Mouse (Mus musculus): ENCODE measurements at regions not wholly inside any gene's neighbourhood (a gene's known extent, or its start where the extent isn't known, plus 50 kb on each side); places are given as distances from the start of the nearest gene placed in this dataset.
A peak's percentile ranks its signal among the peaks of the same experiment; 100 is the strongest.

- no peak for DNase-seq (ENCODE audit: low spot score)
- no peaks in the 10 kb centered on the region for H3K9me3 ChIP-seq (replicated peaks)
- WGBS: 94% methylated on average over 12 of the region's 12 CpGs
- peaks cover 20% of the 10 kb centered on the region for H3K27me3 ChIP-seq (ENCODE audit: low read depth, poor library complexity, severe bottlenecking)
- no peaks in the 10 kb centered on the region for H3K36me3 ChIP-seq
- H3K4me3 ChIP-seq: no peak overlapping the region
- no peak overlapping the region for H3K27ac ChIP-seq
- peaks cover 28% of the 10 kb centered on the region for H3K4me1 ChIP-seq
Observed at GRCm38 (mm10) chr10:117433547-117434292, 53.9 kb upstream of the Cpsf6 start.

- H3K27me3 ChIP-seq (ENCODE audit: low read depth, poor library complexity, severe bottlenecking): peaks cover 20% of the 10 kb centered on the region
- no peak overlapping the region for H3K27ac ChIP-seq
- peak overlapping the region; percentile 33; the same call in 1 of the 2 replicates for H3K4me3 ChIP-seq
- H3K36me3 ChIP-seq: no peaks in the 10 kb centered on the region
- H3K9me3 ChIP-seq (replicated peaks): no peaks in the 10 kb centered on the region
- WGBS: 93% methylated on average over 7 of the region's 7 CpGs
- peaks cover 28% of the 10 kb centered on the region for H3K4me1 ChIP-seq
- DNase-seq (ENCODE audit: low spot score): no peak
Observed at GRCm38 (mm10) chr10:117432871-117433546, 53.2 kb upstream of the Cpsf6 start.

GRCm38 (mm10) chr10:117432415-117432814, 52.6 kb upstream of the Cpsf6 start:
- Histone ChIP-seq H3K27ac (no peak overlapping the region), H3K36me3 (no peaks in the 10 kb centered on the region), H3K9me3 (replicated peaks) (no peaks in the 10 kb centered on the region), H3K27me3 (ENCODE audit: low read depth, poor library complexity, severe bottlenecking) (peaks cover 20% of the 10 kb centered on the region), H3K4me3 (peak overlapping the region; percentile 33), H3K4me1 (peaks cover 28% of the 10 kb centered on the region)
- peak; percentile 91 for DNase-seq (ENCODE audit: low spot score)
- WGBS: 13% methylated on average over 21 of the region's 21 CpGs

- WGBS: 80% methylated on average over 12 of the region's 12 CpGs
- H3K4me3 ChIP-seq: no peak overlapping the region
- peaks cover 20% of the 10 kb centered on the region for H3K27me3 ChIP-seq (ENCODE audit: low read depth, poor library complexity, severe bottlenecking)
Observed at GRCm38 (mm10) chr10:117431850-117432249, 52.0 kb upstream of the Cpsf6 start.

GRCm38 (mm10) chr10:117431086-117431619, 51.3 kb upstream of the Cpsf6 start:
- H3K9me3 ChIP-seq (replicated peaks): no peaks in the 10 kb centered on the region
- no peak for DNase-seq (ENCODE audit: low spot score)

More at GRCm38 (mm10) chr10:117431850-117432249, 52.0 kb upstream of the Cpsf6 start:
- no peaks in the 10 kb centered on the region for H3K9me3 ChIP-seq (replicated peaks)
- H3K4me1 ChIP-seq: peaks cover 25% of the 10 kb centered on the region
- no peaks in the 10 kb centered on the region for H3K36me3 ChIP-seq
- no peak for DNase-seq (ENCODE audit: low spot score)
- no peak overlapping the region for H3K27ac ChIP-seq

GRCm38 (mm10) chr10:117430224-117430884, 50.5 kb upstream of the Cpsf6 start:
- no peak for DNase-seq (ENCODE audit: low spot score)
- WGBS: 85% methylated on average over 5 of the region's 5 CpGs

More at GRCm38 (mm10) chr10:117431086-117431619, 51.3 kb upstream of the Cpsf6 start:
- Histone ChIP-seq H3K4me3 (no peak overlapping the region), H3K27me3 (ENCODE audit: low read depth, poor library complexity, severe bottlenecking) (peaks cover 17% of the 10 kb centered on the region), H3K27ac (no peak overlapping the region), H3K36me3 (no peaks in the 10 kb centered on the region), H3K4me1 (peaks cover 18% of the 10 kb centered on the region)
- WGBS: 86% methylated on average over 3 of the region's 3 CpGs

GRCm38 (mm10) chr10:117429459-117430183, 49.8 kb upstream of the Cpsf6 start:
- no peaks in the 10 kb centered on the region for H3K9me3 ChIP-seq (replicated peaks)
- H3K4me3 ChIP-seq: no peak overlapping the region
- H3K4me1 ChIP-seq: 0 out of 2 replicates have a peak, but pooled peaks cover 6% of the 10 kb centered on the region
- H3K27me3 ChIP-seq (ENCODE audit: low read depth, poor library complexity, severe bottlenecking): peaks cover 10% of the 10 kb centered on the region
- no peaks in the 10 kb centered on the region for H3K36me3 ChIP-seq
- WGBS: 91% methylated on average over 19 of the region's 19 CpGs
- H3K27ac ChIP-seq: no peak overlapping the region
- DNase-seq (ENCODE audit: low spot score): no peak

More at GRCm38 (mm10) chr10:117430224-117430884, 50.5 kb upstream of the Cpsf6 start:
- Histone ChIP-seq H3K4me1 (peaks cover 11% of the 10 kb centered on the region), H3K36me3 (no peaks in the 10 kb centered on the region), H3K9me3 (replicated peaks) (no peaks in the 10 kb centered on the region), H3K27me3 (ENCODE audit: low read depth, poor library complexity, severe bottlenecking) (peaks cover 11% of the 10 kb centered on the region), H3K27ac (no peak overlapping the region), H3K4me3 (no peak overlapping the region)
